10 mouse cellular contexts compared by ENCODE assay signal in genomic region chr14:23583235-23583634, GRCm38 (mm10).
DNase-seq lines count a peak whose midpoint lies in the region; ATAC-seq lines count a peak whose summit lies in the region.
"Had no signal": no experiment of that assay in that cellular context is flagged by ENCODE, and none has a peak within 500 bp of the region (broad histone marks: within the 10 kb centered on the region; RNA-seq: fewer than 3 reads in every experiment).

No protein-coding gene starts in this region.

- no peak overlapping the region for H3K9ac ChIP-seq in midbrain, embryonic 11.5 days (ENCODE audit: low read length)
- H3K9ac ChIP-seq in hindbrain, embryonic 14.5 days = no peak overlapping the region
- no peak overlapping the region for H3K9ac ChIP-seq in neural tube, embryonic 13.5 days

- H3K36me3 ChIP-seq in midbrain, embryonic 11.5 days (ENCODE audit: control insufficient read depth, insufficient read depth, low read length) = no peaks in the 10 kb centered on the region
- H3K36me3 ChIP-seq in midbrain, embryonic 10.5 days = no peaks in the 10 kb centered on the region
- H3K36me3 ChIP-seq in hindbrain, embryonic 14.5 days (replicated peaks; ENCODE audit: control insufficient read depth, insufficient read depth) = no peaks in the 10 kb centered on the region
- no peaks in the 10 kb centered on the region for H3K36me3 ChIP-seq in neural tube, embryonic 13.5 days

- ATAC-seq in midbrain, embryonic 11.5 days (ENCODE audit: low FRiP score) = no peak
- peak; percentile 53; the same call in 1 of the 2 replicates for ATAC-seq in hindbrain, embryonic 14.5 days (ENCODE audit: low FRiP score)
- ATAC-seq in neural tube, embryonic 13.5 days (ENCODE audit: low read depth) = 0 out of 2 replicates have a peak, but pooled peaks have one; percentile 43
- ATAC-seq in megakaryocyte, adult 5-6 weeks (ENCODE audit: poor library complexity, severe bottlenecking) = no peak

- no peaks in the 10 kb centered on the region for H3K4me1 ChIP-seq in midbrain, embryonic 11.5 days (ENCODE audit: control insufficient read depth, insufficient read depth, low read length)
- H3K4me1 ChIP-seq in midbrain, embryonic 10.5 days = no peaks in the 10 kb centered on the region
- H3K4me1 ChIP-seq in hindbrain, embryonic 14.5 days (replicated peaks; ENCODE audit: control insufficient read depth, insufficient read depth, low read length) = no peaks in the 10 kb centered on the region
- no peaks in the 10 kb centered on the region for H3K4me1 ChIP-seq in neural tube, embryonic 13.5 days (replicated peaks)
- H3K4me1 ChIP-seq: megakaryocyte, embryonic 14.5 days had no signal

- peaks cover 19% of the 10 kb centered on the region for H3K27me3 ChIP-seq in midbrain, embryonic 11.5 days (ENCODE audit: control insufficient read depth, insufficient read depth, low read length)
- H3K27me3 ChIP-seq in midbrain, embryonic 10.5 days (ENCODE audit: low read depth, poor library complexity, severe bottlenecking) = peaks cover 54% of the 10 kb centered on the region
- no peaks in the 10 kb centered on the region for H3K27me3 ChIP-seq in hindbrain, embryonic 14.5 days (ENCODE audit: control insufficient read depth, insufficient read depth, low read length)
- no peaks in the 10 kb centered on the region for H3K27me3 ChIP-seq in neural tube, embryonic 13.5 days
- H3K27me3 ChIP-seq: megakaryocyte, embryonic 14.5 days had no signal

- no peak overlapping the region for H3K27ac ChIP-seq in midbrain, embryonic 11.5 days (ENCODE audit: low read depth, low read length)
- no peak overlapping the region for H3K27ac ChIP-seq in midbrain, embryonic 10.5 days (replicated peaks)
- H3K27ac ChIP-seq in hindbrain, embryonic 14.5 days = no peak overlapping the region
- H3K27ac ChIP-seq in neural tube, embryonic 13.5 days (replicated peaks) = no peak overlapping the region

- WGBS in midbrain, embryonic 11.5 days = 27% methylated on average over 2 of the region's 2 CpGs
- WGBS in midbrain, embryonic 10.5 days = 21% methylated on average over 2 of the region's 2 CpGs
- 19% methylated on average over 2 of the region's 2 CpGs for WGBS in hindbrain, embryonic 14.5 days
- WGBS in neural tube, embryonic 13.5 days = 20% methylated on average over 2 of the region's 2 CpGs

- no peak overlapping the region for H3K4me3 ChIP-seq in midbrain, embryonic 11.5 days (ENCODE audit: low read depth, low read length)
- H3K4me3 ChIP-seq in midbrain, embryonic 10.5 days = no peak overlapping the region
- H3K4me3 ChIP-seq in hindbrain, embryonic 14.5 days (replicated peaks; ENCODE audit: low read length) = no peak overlapping the region
- H3K4me3 ChIP-seq in neural tube, embryonic 13.5 days = no peak overlapping the region
- H3K4me3 ChIP-seq: erythroblast, embryonic 14.5 days; megakaryocyte, embryonic 14.5 days had no signal

- H3K4me2 ChIP-seq in midbrain, embryonic 11.5 days = no peak overlapping the region
- no peak overlapping the region for H3K4me2 ChIP-seq in hindbrain, embryonic 14.5 days (replicated peaks)
- H3K4me2 ChIP-seq in neural tube, embryonic 13.5 days = no peak overlapping the region

- H3K9me3 ChIP-seq in midbrain, embryonic 11.5 days (ENCODE audit: control insufficient read depth, low read length) = no peaks in the 10 kb centered on the region
- no peaks in the 10 kb centered on the region for H3K9me3 ChIP-seq in midbrain, embryonic 10.5 days (replicated peaks)
- no peaks in the 10 kb centered on the region for H3K9me3 ChIP-seq in hindbrain, embryonic 14.5 days (ENCODE audit: control insufficient read depth, low read length)
- no peaks in the 10 kb centered on the region for H3K9me3 ChIP-seq in neural tube, embryonic 13.5 days
- H3K9me3 ChIP-seq: megakaryocyte, embryonic 14.5 days had no signal

- DNase-seq in midbrain, embryonic 11.5 days (ENCODE audit: low spot score, missing footprints) = peak; percentile 97
- DNase-seq in midbrain, embryonic 10.5 days (ENCODE audit: low spot score) = no peak
- DNase-seq in adipocyte (ENCODE audit: low spot score) = peak; percentile 60
- peak; percentile 10 to 60 for DNase-seq in cerebellum, postnatal 36 days
- DNase-seq in hindbrain, embryonic 14.5 days (ENCODE audit: low spot score) = peak; percentile 93
- peak; percentile 45 to 85 for DNase-seq in left cerebral cortex, adult 9 months (ENCODE audit: low spot score in 2 of 2)

Comparison
In these comparisons a context has a peak if more than half of its experiments do, and no peak if none do; other contexts are left out.
1. ATAC-seq: peak in hindbrain, embryonic 14.5 days (single experiment) and neural tube, embryonic 13.5 days (single experiment); none in midbrain, embryonic 11.5 days (single experiment) and megakaryocyte, adult 5-6 weeks (single experiment).